Mouse (Mus musculus) heart, postnatal 0 days (tissue): ENCODE measurements around the gene Fbrsl1.

ENCODE experiments used
- CTCF ChIP-seq: IDR thresholded peaks from 2 replicates; pipeline ENCODE4 v1.5.1; 2016; ENCODE audit warnings: antibody characterized with exemption, control low read depth, low read depth
- EP300 ChIP-seq: IDR thresholded peaks from 2 replicates; pipeline ENCODE4 v1.6.1; 2016; ENCODE audit warnings: antibody characterized with exemption, low read depth

- TF ChIP-seq EP300: no peak
- TF ChIP-seq CTCF: no peak
Measured at GRCm38 (mm10) chr5:110401101-110401500, 47.2 kb downstream of the Fbrsl1 start.
